Mouse (Mus musculus): ENCODE data around the gene Tie1. TPM values are rescaled to one million over a fixed set of nuclear protein-coding genes. Genes with fewer than 3 reads are reported as not detected.

The Tie1 gene
- 0.18 TPM for polyA plus RNA-seq (2014; fragmentation: Illumina TruSeq; extraction: RNeasy Lipid Tissue Mini Kit (QIAGEN cat#74804); ENCODE audit: low read depth, low replicate concordance)

GRCm38 (mm10) chr4:118489717-118490132, at the start of gene Tie1:
Tie1 (minus strand) TSS chr4:118490061.

DNA sequence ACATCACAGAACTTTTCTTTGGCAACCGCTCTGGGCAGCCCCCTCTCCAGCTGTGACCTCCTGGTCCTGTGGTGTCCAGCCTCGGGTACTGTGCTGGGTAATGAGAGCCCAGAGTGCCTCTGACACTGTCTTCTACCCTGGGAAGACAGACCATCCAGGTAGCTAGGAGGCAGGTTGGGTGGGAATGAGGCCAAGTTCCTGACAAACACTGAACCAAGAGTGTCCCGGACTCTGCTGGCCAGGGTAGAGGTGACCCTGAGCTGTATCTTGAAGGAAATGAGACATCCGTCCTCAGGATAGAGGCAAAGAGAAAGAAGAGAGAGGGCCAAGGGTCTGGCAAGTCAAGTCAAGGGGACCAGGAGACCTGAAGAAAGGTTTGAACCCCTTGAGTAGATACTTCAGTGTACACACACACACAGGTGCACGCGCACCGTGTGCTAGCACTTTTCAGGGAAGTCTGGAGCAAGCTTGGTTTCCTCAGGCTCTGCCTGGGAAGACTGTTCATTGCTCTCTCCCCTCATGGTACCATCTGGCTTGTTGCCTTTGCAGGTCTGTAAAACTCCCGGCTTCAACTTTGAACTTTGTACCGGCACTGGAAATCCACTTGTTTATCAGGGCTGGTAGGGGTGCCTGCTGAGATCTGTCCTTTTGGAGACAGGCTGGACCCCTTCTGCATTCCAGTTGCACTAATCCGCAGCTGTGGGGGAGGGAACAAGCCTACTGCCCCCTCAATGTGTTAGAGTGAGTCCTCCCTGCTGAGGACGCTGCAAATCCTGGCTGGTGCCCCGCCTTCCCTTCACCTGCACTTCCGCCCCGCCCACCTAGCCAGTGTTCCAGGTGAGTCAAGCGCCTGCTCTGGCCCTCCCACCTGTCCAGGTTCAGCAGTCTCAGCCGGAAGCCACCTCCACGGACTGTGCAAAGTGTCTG, 36.8 kb upstream of the Tie1 start, which contains the start of gene 2610528J11Rik:
Gene 2610528J11Rik (plus strand): TSS at position 592 of the 927 bp plus-strand sequence.

GRCm38 (mm10) chr4:118457345-118457975, 32.4 kb downstream of the Tie1 start, which contains the start of gene Mpl:
Mpl (minus strand) TSS chr4:118457513.

GRCm38 (mm10) chr4:118436820-118437603, 52.8 kb downstream of the Tie1 start, which contains the start of gene Cdc20:
Cdc20 (minus strand) TSS chr4:118437352.

GRCm38 (mm10) chr4:118427768-118428451, 62.0 kb downstream of the Tie1 start, which contains the start of gene Elovl1:
Elovl1 (plus strand) TSS chr4:118428093.

Other genes starting within 250 kb of the Tie1 start
- gene Ptprf, start 198.7 kb downstream of the Tie1 start, polyA plus RNA-seq (2014; fragmentation: Illumina TruSeq; extraction: RNeasy Lipid Tissue Mini Kit (QIAGEN cat#74804); ENCODE audit: low read depth, low replicate concordance): 0.70 TPM
- gene Szt2, start 80.8 kb downstream of the Tie1 start, polyA plus RNA-seq (2014; fragmentation: Illumina TruSeq; extraction: RNeasy Lipid Tissue Mini Kit (QIAGEN cat#74804); ENCODE audit: low read depth, low replicate concordance): 1.6 TPM
- 38.6 TPM for gene Med8, start 80.7 kb downstream of the Tie1 start, polyA plus RNA-seq (2014; fragmentation: Illumina TruSeq; extraction: RNeasy Lipid Tissue Mini Kit (QIAGEN cat#74804); ENCODE audit: low read depth, low replicate concordance)
- 2.8 TPM for gene Elovl1, start 62.0 kb downstream of the Tie1 start, polyA plus RNA-seq (2014; fragmentation: Illumina TruSeq; extraction: RNeasy Lipid Tissue Mini Kit (QIAGEN cat#74804); ENCODE audit: low read depth, low replicate concordance)
- gene Cdc20, start 52.7 kb downstream of the Tie1 start, polyA plus RNA-seq (2014; fragmentation: Illumina TruSeq; extraction: RNeasy Lipid Tissue Mini Kit (QIAGEN cat#74804); ENCODE audit: low read depth, low replicate concordance): 23.1 TPM
- not detected for gene Mpl, start 32.5 kb downstream of the Tie1 start, polyA plus RNA-seq (2014; fragmentation: Illumina TruSeq; extraction: RNeasy Lipid Tissue Mini Kit (QIAGEN cat#74804); ENCODE audit: low read depth, low replicate concordance)
- gene 2610528J11Rik, start 36.9 kb upstream of the Tie1 start, polyA plus RNA-seq (2014; fragmentation: Illumina TruSeq; extraction: RNeasy Lipid Tissue Mini Kit (QIAGEN cat#74804); ENCODE audit: low read depth, low replicate concordance): not detected
- not detected for gene Tmem125, start 54.0 kb upstream of the Tie1 start, polyA plus RNA-seq (2014; fragmentation: Illumina TruSeq; extraction: RNeasy Lipid Tissue Mini Kit (QIAGEN cat#74804); ENCODE audit: low read depth, low replicate concordance)
- gene Cfap57, start 130.7 kb upstream of the Tie1 start, polyA plus RNA-seq (2014; fragmentation: Illumina TruSeq; extraction: RNeasy Lipid Tissue Mini Kit (QIAGEN cat#74804); ENCODE audit: low read depth, low replicate concordance): 92.6 TPM
- 39.9 TPM for gene Ebna1bp2, start 130.7 kb upstream of the Tie1 start, polyA plus RNA-seq (2014; fragmentation: Illumina TruSeq; extraction: RNeasy Lipid Tissue Mini Kit (QIAGEN cat#74804); ENCODE audit: low read depth, low replicate concordance)
- 0.25 TPM for gene Olfr62, start 168.9 kb upstream of the Tie1 start, polyA plus RNA-seq (2014; fragmentation: Illumina TruSeq; extraction: RNeasy Lipid Tissue Mini Kit (QIAGEN cat#74804); ENCODE audit: low read depth, low replicate concordance)
- gene Olfr1342, start 202.7 kb upstream of the Tie1 start, polyA plus RNA-seq (2014; fragmentation: Illumina TruSeq; extraction: RNeasy Lipid Tissue Mini Kit (QIAGEN cat#74804); ENCODE audit: low read depth, low replicate concordance): not detected
- not detected for gene Olfr1341, start 213.5 kb upstream of the Tie1 start, polyA plus RNA-seq (2014; fragmentation: Illumina TruSeq; extraction: RNeasy Lipid Tissue Mini Kit (QIAGEN cat#74804); ENCODE audit: low read depth, low replicate concordance)
- gene Olfr1340, start 230.1 kb upstream of the Tie1 start, polyA plus RNA-seq (2014; fragmentation: Illumina TruSeq; extraction: RNeasy Lipid Tissue Mini Kit (QIAGEN cat#74804); ENCODE audit: low read depth, low replicate concordance): not detected
- gene Olfr1339, start 242.1 kb upstream of the Tie1 start, polyA plus RNA-seq (2014; fragmentation: Illumina TruSeq; extraction: RNeasy Lipid Tissue Mini Kit (QIAGEN cat#74804); ENCODE audit: low read depth, low replicate concordance): not detected

All from testis, adult 10 weeks (tissue).